Mouse (Mus musculus) retina, postnatal 7 days (tissue): ENCODE results near the gene Gm11444.
A peak's percentile ranks its signal among the peaks of the same experiment; 100 is the strongest.

ENCODE experiments used
- DNase-seq: peaks from one replicate; pipeline ENCODE4 v3.0.0-alpha.2; 2012; ENCODE audit warnings: low read depth, low spot score

Gene Gm11444

DNA sequence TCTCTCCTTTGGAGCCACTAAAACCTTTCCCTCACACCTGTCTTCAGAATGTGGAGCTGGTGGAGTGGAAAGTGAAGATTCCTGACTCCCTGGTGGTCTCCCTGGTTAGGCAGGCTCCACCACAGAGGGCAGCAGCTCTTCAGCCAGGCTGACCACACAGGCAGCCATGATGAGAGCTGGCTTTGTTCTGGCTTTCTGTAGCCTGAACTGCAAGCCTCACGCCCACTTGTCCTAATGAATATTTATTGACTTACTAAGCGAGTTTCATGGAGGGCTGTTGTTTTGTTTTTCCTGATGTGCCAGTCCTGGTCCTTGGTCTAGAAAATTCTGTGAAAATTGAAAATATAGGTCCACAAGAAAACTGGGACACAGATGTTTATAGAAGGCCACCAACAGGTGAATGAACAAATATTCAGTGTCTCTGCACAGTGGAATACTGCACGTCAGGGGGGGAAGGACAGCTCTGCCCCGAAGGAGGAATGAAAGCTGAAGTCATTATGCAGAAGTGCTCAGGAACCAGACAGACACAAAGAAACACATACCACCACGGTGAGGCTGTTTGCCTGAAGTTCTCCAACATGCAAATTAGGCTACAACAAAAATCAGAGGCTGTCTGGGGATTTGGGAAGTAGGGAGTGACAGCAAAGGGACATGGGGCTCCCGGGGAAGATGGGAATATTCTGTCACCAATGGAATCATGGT lies 8.0 kb upstream of the Gm11444 start:
- no peak for DNase-seq

DNA sequence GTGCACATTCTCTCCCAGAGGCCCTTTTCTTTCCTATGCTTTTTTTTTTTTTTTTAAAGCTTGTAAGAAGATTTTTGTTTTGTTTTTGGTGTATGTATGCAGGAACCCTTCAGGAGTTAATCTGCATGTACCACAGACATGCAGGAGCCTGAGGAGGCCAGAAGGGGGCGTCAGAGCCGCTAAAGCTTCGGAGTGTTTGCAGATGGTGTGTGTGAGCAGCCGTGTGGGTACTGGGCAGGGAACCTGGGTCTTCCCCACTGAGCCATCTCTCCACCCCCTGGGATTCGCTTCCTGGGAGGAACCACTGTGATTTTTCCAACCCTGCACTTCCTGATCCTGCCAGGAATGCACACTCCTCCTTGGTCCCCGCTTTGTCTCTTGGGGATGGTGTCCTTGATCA lies 625 bp upstream of the Gm11444 start:
- DNase-seq: no peak

DNA sequence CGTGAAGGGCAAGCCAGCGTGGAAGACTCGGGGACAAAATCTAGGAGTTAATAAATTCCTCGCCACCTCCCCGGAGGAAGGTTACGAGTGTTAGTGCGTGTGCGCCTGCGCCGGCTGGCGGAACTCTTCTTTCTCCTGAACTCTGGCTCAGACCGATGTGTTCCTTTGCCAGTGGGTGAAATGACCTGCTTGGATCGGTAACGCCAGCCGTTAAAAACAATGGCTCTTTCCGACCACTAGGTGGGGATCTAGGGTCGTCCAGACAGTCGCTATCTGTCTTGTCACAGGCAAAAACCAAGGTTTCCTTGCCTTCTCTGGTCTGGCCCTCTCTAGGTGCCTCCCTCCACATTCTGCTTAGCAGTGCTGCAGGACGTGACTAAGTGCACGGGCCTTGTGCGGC lies 1.1 kb downstream of the Gm11444 start:
- peak; percentile 75 for DNase-seq

DNA sequence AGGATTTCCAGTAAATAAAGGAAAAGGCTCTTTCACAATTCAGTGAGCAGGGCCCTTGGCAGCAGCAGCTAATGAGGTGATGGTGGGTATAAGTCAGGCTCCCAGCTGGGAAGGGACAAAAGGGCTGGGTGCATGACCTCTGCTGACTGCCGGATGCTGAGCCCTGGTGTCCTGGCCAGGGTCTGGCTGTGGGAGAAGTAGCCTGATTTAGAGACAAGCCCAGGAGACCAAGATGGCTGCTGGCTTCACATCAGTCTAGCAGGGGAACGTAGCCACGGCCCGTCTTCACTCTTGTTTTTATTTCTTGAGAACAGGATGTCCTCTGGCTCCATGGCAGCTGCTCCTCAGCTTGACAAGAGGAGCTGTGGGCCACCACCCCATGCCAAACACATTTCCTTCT lies 3.6 kb downstream of the Gm11444 start:
- DNase-seq: no peak

DNA sequence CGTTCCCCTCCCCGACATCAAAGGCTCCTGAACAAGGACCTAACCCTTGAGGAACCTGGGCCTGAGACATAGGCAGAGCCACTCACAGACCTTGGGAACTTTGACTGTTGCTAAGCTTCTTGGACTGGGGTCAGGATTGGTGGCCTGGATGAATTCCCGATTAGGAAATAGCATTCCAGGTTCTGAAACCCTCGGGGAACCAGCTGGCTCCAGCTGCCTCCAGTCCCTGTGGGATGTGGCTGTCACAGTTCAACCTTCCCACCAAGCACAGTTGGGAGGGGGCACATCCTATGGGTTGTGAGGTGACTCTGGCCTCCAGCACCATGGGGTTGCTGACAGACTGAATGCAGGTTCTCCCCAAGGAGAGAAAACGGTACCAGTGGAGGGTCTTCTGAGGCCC lies 4.2 kb downstream of the Gm11444 start:
- DNase-seq: no peak

DNA sequence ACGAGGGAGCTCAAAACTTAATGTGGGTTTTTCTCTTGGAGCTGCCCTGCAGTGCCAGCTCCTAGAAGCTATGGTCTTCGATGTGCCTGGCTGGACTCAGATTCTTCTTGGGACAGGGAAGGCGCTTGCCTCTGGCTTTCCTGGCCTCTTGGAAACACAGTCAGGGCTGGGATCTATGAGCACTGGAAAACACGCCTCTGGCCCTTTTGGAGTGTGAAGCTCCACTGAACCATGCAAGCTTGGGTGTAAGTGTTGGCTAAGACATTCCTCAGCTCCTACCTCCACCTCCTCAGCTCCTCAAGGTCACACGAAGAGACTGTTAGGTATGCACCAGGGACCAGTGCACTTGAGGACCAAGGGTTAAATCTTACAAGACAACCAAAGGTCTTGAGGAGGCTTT lies 5.2 kb downstream of the Gm11444 start:
- DNase-seq: no peak

DNA sequence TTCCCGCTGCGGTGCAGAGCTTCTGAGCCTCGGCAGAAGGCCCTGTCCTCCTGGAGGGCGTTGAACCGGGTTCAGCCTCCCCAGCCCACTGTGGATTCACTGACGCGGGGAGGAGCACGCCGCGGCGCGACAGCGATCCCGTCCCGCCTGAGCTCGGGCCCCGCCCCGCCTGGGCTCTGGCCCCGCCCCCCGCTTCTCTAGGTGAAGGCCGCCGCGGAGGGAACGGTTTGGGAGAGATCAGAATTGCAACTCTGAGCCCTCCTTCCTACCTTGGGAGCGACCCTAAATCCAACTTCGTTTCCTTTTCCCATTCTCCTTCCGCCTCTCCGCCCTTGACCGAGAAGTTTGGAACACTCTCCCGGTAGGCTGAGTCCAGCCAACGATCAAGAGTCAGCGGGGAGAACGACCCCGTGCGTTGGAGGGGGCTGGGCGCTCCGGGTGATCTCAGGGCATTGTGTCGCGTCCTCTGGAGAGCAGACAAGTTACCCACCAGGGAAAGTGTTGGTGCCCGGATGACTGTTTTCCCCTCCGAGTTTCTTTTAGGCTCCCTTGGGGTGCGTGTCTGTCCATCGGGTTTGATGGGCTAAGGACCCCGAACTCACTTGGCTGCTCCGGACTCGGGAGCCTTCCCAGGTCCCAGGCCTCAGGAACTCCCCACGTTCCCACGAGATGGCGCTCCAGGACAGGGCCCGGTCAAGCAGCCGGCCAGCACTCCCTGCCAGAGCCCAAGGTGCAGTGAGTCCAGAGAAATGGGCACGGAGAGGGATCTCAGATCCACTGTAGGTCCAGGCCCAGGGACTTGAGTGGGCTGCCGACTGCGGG lies 5.8 kb downstream of the Gm11444 start:
- peak; percentile 71 for DNase-seq

DNA sequence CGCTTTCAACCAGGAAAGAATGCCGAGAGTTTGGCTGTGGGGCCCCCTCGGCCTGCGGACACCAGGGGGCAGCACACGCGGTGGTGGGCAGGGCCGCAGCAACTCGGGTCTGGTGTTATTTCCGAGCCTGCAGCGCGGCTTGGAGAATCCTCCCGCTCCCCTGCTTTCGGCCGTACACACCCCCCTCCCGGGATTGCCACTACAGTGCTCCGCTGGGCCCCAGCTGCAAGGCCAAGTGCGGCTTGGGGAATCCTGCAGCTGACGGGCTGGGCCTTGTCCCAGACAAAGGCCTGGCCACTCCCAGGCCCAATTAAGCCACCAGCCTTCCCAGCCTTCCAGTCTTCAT lies 6.8 kb downstream of the Gm11444 start:
- peak; percentile 66 for DNase-seq

DNA sequence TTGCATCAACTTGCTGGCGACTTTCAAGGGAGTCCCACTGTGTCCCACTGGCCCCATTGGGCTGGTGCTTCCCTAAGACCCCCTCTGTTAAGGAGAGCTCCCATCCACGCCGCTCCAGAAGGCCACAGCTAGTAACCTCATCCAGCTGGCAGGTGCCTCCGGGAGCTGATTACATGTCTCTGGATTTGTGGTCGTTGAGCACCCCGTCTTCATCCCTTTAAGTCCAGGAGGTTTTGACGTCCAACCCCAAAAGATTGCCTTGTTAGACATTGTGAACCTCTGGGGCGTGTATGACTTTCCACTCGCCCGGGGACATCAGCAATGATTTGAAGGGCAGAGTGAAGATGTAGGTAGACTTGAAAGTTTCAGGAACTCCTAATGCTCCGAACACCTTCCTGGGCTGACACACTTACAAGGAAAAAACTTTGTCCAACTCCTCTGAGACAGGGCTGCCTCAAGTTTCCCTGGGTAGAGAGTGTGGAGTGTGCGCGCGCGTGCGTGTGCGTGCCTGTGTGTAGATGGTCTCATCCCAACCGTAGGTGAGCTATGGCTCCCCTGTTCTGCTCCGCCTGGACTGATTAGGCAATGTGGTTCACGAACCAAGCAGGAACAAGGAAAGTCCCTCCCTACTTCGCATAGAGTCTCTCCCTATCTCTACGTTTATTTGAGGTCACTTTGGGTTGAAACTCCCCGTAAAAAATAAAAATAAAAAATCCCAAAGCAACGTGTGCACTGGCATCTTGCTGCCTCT lies 7.4 kb downstream of the Gm11444 start:
- DNase-seq: no peak

DNA sequence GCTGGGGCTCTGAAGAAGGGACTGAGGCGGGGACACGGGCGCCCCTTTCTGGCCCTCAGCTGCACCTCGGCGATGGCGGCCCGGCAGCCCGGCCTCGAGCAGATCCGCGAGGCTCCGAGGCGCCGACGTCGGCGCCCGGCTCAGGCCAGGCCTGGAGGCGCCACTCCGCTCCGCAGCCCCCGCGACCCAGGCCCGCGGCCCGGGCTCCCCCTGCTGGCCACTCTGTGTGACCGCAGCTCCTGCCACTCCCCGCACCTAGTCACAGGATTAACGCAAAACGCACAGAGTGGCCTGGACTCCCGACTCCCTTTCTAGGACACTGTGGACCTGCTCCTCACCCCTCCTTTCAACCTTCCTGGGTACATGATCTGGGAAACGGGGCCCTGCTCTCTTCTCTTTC lies 8.2 kb downstream of the Gm11444 start:
- DNase-seq: peak; percentile 65

DNA sequence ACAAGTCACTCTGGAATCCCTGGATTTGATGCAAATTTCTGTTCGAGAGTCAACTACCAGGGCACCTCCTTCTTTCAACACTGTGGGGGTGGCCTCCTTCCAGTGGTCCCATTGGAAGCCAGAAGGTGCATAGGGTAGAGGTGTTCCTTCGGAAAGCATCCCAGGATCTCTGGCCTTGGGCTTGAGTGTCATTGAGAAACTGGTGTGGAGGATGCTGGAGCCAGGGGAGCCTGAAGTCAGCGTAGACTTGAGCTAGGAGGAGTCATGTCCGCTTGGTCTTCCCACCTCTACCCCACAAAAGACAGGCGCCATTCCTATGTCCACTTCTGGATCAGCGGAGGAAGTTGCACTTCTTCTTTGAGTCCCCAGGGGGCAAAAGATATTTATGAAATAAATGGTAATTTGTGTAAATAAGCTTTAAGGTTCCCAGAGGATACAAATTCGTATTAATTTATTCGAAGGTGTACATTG lies 8.9 kb downstream of the Gm11444 start:
- no peak for DNase-seq

DNA sequence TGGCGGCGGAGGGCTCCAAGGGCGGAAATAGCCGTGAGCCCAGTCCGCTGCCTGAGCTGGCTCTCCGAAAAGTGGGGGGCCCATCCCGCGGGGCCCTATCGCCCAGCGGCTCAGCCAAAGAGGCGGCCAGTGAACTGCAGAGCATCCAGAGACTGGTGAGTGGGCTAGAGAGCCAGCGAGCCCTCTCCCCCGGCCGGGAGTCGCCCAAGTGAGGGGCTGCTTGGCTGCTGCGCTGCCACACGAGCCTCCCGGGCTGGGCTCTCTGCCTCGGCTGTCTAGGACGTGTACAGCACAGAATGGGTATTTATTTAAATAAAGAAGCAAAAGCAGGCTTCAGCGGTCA lies 9.4 kb downstream of the Gm11444 start:
- no peak for DNase-seq

DNA sequence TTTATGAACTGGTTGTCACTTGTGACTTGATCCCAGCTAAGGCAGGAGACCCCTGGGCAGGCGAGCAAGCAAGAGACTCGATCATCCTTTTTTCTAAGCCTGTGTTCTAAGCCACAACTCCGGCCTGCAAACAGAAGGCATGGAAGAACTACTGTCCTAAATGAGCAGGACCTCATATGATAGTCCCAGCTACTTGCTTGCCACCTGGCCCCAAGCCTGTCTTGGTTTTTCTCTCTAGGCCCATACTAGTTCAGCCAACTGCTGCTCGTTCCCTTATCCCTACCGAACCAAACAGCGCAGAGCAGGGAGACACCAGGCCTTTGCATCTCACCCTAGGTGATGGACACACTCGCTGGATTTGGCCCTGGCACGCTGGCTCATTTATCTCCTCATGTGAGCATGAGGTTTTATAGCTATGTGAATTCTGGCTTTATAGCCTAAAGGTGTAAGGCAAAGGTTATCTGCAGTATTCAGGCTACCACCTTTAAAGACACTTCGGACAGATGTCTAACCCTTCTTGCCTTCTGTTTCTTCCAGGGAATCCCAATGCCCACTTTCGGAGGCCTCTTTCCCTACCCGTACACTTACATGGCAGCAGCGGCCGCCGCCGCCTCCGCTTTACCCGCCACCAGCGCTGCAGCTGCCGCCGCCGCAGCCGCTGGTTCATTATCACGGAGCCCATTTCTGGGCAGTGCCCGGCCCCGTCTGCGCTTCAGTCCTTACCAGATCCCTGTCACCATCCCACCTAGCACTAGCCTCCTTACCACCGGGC lies 9.9 kb downstream of the Gm11444 start:
- DNase-seq: no peak

DNA sequence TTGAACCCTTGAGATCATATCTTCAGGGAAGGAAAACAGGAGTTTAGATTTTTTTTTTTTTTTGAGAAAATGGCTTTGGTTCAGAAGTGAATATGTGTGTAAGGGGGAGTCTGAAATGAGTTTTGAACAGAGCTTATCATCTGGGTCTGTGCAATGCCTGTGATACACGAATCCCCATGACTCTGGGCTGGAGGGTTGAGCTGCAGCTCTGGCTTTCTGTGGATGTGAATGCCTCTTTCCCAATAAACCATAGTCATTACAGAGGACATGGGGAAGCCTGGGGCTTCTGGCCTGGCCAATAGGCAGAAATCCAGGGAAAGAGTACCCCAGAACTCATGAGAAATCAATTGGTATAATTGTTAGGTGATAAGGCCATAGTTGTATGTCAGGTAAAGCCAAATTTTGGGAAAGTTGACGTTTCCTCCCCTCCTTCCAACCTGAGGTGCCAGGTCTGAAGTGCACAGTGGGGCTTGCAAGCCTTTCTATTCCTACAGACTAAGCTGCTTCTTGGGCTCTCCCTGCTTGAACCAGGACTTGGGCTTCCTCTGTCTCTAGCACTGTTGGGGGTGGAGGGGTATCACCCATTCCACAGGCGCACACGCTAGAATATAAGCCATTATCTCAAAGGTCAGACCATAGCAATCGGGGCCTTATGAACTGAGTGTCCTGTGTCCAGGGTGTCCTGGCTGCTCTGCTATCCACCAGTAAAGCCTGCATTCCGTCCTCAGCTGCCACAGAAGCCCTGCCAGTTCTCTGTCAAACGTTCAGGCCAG lies 10.7 kb downstream of the Gm11444 start:
- no peak for DNase-seq

DNA sequence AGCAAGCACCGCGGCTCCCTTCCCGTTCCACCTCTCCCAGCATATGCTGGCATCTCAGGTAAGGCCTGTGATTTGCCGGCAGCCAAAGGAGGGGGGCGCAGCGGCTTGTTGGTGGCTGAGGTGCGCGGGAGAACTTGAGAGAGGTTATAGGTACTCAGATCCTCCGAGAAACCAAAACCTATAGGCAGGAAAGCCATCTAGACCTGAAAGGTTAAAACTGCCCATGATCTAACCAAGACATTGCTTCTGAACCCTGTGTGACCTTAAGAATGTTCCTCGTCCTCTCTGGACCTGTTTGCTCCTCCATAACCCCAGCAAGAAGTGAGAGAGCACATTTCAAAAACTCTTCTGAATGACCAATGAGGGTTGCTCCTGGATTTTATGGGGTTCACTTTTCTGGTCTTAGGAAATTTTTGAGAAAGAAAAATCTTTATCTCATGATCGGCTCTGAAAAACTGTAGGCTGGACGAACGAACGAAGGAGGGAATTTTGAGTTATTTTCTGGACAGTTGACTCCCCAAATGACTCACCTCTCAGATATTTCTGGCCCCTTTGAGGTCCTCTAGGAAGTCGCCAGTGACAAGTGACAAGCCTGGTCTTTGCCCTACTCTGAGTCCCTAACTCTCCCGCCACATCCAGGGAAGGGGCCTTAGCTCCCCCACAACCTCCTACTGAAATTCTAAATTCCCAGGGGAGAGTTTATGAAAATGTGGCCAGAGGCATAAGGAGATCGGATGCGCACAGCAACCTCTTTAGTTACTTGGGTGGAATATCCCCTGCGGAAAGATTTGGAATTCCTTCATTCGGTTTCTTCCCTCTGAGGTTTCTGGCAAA lies 11.5 kb downstream of the Gm11444 start:
- DNase-seq: no peak

DNA sequence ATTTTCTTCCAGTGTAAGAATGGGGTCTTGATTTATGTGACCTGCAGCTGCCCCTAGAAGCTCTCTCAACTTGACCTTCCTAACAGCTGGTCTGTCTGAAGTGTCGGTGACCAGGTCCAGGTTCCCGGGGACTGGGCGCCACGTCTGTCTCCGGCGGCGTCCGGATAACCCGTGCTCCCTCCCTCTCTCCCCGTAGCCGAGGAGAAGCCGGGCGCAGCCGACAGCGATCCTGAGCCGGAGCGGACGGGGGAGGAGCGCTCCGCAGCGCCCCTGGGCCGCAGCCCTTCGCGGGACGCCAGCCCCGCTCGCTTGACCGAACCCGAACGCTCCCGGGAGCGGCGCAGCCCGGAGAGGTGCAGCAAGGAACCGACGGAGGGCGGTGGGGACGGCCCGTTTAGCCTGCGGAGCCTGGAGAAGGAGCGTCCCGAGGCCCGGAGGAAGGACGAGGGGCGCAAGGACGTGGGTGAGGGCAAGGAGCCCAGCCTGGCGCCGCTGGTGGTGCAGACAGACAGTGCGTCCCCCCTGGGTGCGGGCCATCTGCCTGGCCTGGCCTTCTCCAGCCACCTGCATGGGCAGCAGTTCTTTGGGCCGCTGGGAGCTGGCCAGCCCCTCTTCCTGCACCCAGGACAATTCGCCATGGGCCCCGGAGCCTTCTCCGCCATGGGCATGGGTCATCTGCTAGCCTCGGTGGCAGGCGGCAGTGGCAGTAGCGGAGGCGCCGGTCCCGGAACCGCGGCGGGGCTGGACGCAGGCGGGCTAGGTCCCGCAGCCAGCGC lies 12.3 kb downstream of the Gm11444 start:
- no peak for DNase-seq

DNA sequence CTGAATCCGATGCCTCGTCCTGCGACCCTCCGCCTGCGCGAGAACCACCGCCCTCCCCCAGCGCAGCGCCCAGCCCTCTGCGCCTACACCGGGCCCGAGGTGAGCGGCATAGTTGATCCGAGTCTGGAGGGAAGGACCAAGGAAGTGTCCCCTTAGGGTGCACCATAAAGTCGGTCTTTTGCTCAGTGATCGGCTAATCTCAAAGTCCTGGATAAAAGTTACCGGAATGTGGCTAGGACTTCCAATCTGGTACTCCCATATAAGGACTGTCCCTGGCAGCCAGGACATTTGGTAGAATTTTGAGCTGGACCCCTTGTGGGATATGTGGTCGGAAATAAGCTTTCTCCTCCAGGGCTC lies 12.9 kb downstream of the Gm11444 start:
- DNase-seq: no peak

DNA sequence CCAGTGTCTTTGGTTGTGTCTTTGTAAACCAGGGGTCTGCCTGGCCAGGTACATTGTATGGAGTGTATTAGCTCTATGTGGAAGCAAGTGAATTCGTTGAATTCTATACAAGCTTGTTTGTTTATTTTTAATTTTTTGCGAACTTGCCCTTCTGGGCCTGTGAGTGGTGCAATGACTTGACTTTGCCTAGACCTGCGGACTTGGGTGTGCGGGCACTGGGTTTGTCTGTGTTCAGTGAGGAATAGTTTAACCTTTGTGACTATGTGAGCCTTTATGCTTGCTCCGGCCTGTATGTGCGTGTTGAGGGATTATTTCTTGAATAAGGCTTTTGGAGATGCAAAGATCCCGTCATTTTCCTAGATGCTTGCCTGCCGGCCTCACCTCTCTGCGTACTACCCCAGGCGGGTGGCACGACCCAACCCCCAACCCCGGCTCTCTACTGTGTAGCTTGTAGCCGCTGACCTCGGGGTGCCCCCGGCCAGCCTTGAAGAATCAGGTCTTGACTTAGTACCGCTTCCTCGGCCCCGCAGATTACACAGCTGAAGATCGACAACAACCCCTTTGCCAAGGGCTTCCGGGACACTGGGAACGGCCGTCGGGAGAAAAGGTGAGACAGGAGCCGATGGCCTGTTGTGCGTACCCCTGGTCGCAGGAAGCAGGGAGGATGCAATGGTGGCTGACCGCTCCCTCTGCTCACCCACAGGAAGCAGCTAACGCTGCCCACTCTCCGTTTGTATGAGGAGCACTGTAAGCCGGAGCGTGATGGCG lies 13.4 kb downstream of the Gm11444 start:
- DNase-seq: no peak
